Mouse (Mus musculus): Measurements from ENCODE around the gene Afmid.

- TF ChIP-seq POLR2A (IDR thresholded peaks at IDR 0.05; ENCODE audit: low read depth, low read length) (0 out of 2 replicates have a peak, but pooled peaks have one; percentile 9), CTCF (IDR thresholded peaks at IDR 0.05; ENCODE audit: extremely low read depth, insufficient read length, insufficient replicate concordance, low read depth, low read length) (no peak)
Observed at GRCm38 (mm10) chr11:117781993-117782704, 43.6 kb upstream of the Afmid start, which contains the start of the genes Tmc8 and Tmc6.
